Mouse (Mus musculus) heart, embryonic 14.5 days (tissue): ENCODE data around the gene Ptges2. TPM values are rescaled to one million over a fixed set of nuclear protein-coding genes. Genes with fewer than 3 reads are reported as not detected.

Experiments used
- ATAC-seq: fragments of 200-750 bp; cut with Nextera tagmentation; 2 replicates; pipeline ENCODE4 v1.8.0; 2017; ENCODE audit warnings: low read depth, moderate TSS enrichment; ENCODE audit not compliant: insufficient number of reproducible peaks, insufficient read depth, low FRiP score
- H3K27ac ChIP-seq, 2 experiments: fragments of 200-500 bp in 1 of 2; fragments of 300-500 bp in 1 of 2; sonication (generic) in 1 of 2; replicated peaks in 1 of 2; 2 replicates each; pipeline ENCODE4 v1.5.1; 2012 to 2014; ENCODE audit warnings: low read depth in 2 of 2, low read length in 2 of 2, control low read depth in 1 of 2, mild to moderate bottlenecking in 1 of 2, mixed read lengths in 1 of 2; ENCODE audit not compliant: control insufficient read depth in 1 of 2, insufficient read depth in 1 of 2
- H3K27me3 ChIP-seq: fragments of 300-500 bp; sonication (generic); 2 replicates; pipeline ENCODE4 v1.6.1; 2014; ENCODE audit warnings: mild to moderate bottlenecking, low read length, control low read depth; ENCODE audit not compliant: control insufficient read depth, insufficient read depth
- H3K36me3 ChIP-seq: fragments of 300-500 bp; sonication (generic); 2 replicates; pipeline ENCODE4 v1.6.1; 2014; ENCODE audit warnings: mild to moderate bottlenecking, control low read depth, low read length, mixed read lengths; ENCODE audit not compliant: control insufficient read depth, insufficient read depth
- H3K4me1 ChIP-seq, 2 experiments: fragments of 200-500 bp in 1 of 2; fragments of 300-500 bp in 1 of 2; sonication (generic) in 1 of 2; 2 replicates each; pipeline ENCODE4 v1.6.1; 2012 to 2014; ENCODE audit warnings: low read length in 2 of 2, control low read depth in 1 of 2, mixed read lengths in 1 of 2; ENCODE audit not compliant: control insufficient read depth in 2 of 2, insufficient read depth in 2 of 2
- H3K4me2 ChIP-seq: fragments of 300-500 bp; sonication (generic); 2 replicates; pipeline ENCODE4 v1.6.1; 2014; ENCODE audit warnings: mild to moderate bottlenecking, low read length
- H3K4me3 ChIP-seq, 2 experiments: fragments of 200-500 bp in 1 of 2; fragments of 300-500 bp in 1 of 2; sonication (generic) in 1 of 2; 2 replicates each; pipeline ENCODE4 v1.5.1; 2012 to 2014; ENCODE audit warnings: low read length in 2 of 2, mild to moderate bottlenecking in 2 of 2, control low read depth in 1 of 2, low read depth in 1 of 2, moderate library complexity in 1 of 2; ENCODE audit not compliant: control insufficient read depth in 1 of 2, insufficient read depth in 1 of 2
- H3K9ac ChIP-seq: fragments of 300-500 bp; sonication (generic); 2 replicates; pipeline ENCODE4 v1.6.1; 2014; ENCODE audit warnings: mild to moderate bottlenecking, low read length
- H3K9me3 ChIP-seq: fragments of 300-500 bp; sonication (generic); 2 replicates; pipeline ENCODE4 v1.6.1; 2016; ENCODE audit warnings: low read length, control low read depth; ENCODE audit not compliant: control insufficient read depth
- WGBS: fragments of 180-500 bp; shearing (Covaris S2); extraction: QIAGEN DNeasy Blood & Tissue Kit; methylation state at CpG from one replicate; pipeline ENCODE4 v1.1.7; 2014; 5-methylcytosine and 5-hydroxymethylcytosine counted together
- polyA plus RNA-seq: library from polyadenylated mRNA; unstranded; fragments of >200 nt; fragmentation: Nextera tagmentation; extraction: Ambion mirVana; gene quantifications from 2 replicates; pipeline ENCODE4 v1.2.1, GENCODE M21; 2014

Ptges2 gene
- polyA plus RNA-seq, 1 experiment from 2014 or later, result 43.7 TPM

DNA sequence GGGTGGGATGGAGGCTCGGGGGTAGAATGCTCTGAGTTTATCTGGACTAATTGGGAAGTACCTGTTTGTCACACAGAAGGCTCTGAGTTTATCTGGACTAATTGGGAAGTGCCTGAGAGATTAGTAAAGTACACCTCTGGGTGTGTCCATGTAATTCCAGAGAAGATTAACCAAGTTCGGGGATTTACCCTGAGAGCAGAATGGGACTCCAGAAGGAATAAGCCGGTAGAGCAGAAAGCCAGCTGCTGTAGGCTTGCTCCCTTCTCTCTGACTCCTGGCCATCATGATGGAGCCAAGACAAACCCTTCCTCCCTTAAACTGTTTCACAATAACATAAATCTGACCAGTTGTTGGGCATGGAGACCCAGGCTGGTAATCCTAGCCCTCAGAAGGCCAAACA, 29.1 kb downstream of the Ptges2 start:
- WGBS, result 39% methylated on average over 3 of the region's 3 CpGs
- no peaks in the 10 kb centered on the region for H3K9me3 ChIP-seq

GRCm38 (mm10) chr2:32425568-32425967, 29.9 kb downstream of the Ptges2 start:
- Histone ChIP-seq H3K4me3 (no peak overlapping the region), H3K27ac (no peak overlapping the region), H3K4me2 (no peak overlapping the region), H3K4me1 (peaks cover 32 to 52% of the 10 kb centered on the region in 2 experiments), H3K9me3 (no peaks in the 10 kb centered on the region), H3K9ac (no peak overlapping the region), H3K27me3 (no peaks in the 10 kb centered on the region), H3K36me3 (peaks cover 5% of the 10 kb centered on the region)
- WGBS, result 51% methylated on average over 5 of the region's 5 CpGs
- ATAC-seq, result no peak

More for the DNA sequence above, 29.1 kb downstream of the Ptges2 start:
- H3K4me1 ChIP-seq, result peaks cover 27 to 48% of the 10 kb centered on the region in 2 experiments
- H3K27ac ChIP-seq, result peak overlapping the region; percentile 72 to 89
- H3K4me2 ChIP-seq, result no peak overlapping the region
- H3K36me3 ChIP-seq, result peaks cover 13% of the 10 kb centered on the region
- no peak overlapping the region for H3K9ac ChIP-seq
- no peak for ATAC-seq
- no peak overlapping the region for H3K4me3 ChIP-seq
- no peaks in the 10 kb centered on the region for H3K27me3 ChIP-seq

- Histone ChIP-seq H3K27me3 (no peaks in the 10 kb centered on the region), H3K4me3 (no peak overlapping the region), H3K36me3 (no peaks in the 10 kb centered on the region), H3K9me3 (no peaks in the 10 kb centered on the region), H3K27ac (no peak overlapping the region), H3K4me2 (no peak overlapping the region), H3K9ac (no peak overlapping the region), H3K4me1 (peaks cover 34 to 55% of the 10 kb centered on the region in 2 experiments)
- ATAC-seq, result no peak
- 88% methylated on average over 1 of the region's 1 CpGs for WGBS
These were observed 30.4 kb downstream of the Ptges2 start for GRCm38 (mm10) chr2:32426141-32426540.

GRCm38 (mm10) chr2:32427720-32428119, 32.0 kb downstream of the Ptges2 start:
- no peaks in the 10 kb centered on the region for H3K36me3 ChIP-seq
- no peak overlapping the region for H3K9ac ChIP-seq
- no peak overlapping the region for H3K27ac ChIP-seq
- no peaks in the 10 kb centered on the region for H3K27me3 ChIP-seq
- peaks cover 33 to 47% of the 10 kb centered on the region in 2 experiments for H3K4me1 ChIP-seq
- H3K4me3 ChIP-seq, result no peak overlapping the region
- H3K4me2 ChIP-seq, result no peak overlapping the region
- ATAC-seq, result no peak
- WGBS, result 82% methylated on average over 5 of the region's 5 CpGs
- H3K9me3 ChIP-seq, result no peaks in the 10 kb centered on the region

DNA sequence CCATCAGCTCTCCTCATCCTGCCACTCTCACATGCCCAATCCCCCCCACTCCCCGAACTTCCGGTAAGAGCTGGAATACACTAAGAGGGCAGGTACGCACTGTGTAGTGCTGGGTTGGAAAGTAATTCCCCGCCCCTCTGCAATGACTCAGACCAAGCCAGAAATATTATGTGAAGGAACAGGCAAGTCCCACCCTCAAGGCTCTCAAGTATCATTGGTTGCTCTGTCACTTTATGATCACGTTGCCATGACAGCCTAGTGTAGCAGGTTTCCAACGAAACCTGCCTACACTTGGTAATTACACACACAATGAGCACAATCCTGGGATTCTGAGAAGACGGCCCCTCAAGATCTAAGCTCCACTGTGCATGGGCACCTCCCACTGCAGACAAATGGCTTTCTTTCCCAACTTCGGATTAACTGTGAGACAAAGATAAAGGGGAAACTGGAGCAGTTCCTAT, 32.6 kb downstream of the Ptges2 start:
- Histone ChIP-seq H3K9me3 (no peaks in the 10 kb centered on the region), H3K9ac (no peak overlapping the region; the same call in 1 of the 2 replicates), H3K4me3 (no peak overlapping the region), H3K36me3 (no peaks in the 10 kb centered on the region), H3K4me2 (no peak overlapping the region), H3K27me3 (no peaks in the 10 kb centered on the region), H3K4me1 (peaks cover 30 to 41% of the 10 kb centered on the region in 2 experiments), H3K27ac (no peak overlapping the region)
- 60% methylated on average over 8 of the region's 8 CpGs for WGBS
- no peak for ATAC-seq

DNA sequence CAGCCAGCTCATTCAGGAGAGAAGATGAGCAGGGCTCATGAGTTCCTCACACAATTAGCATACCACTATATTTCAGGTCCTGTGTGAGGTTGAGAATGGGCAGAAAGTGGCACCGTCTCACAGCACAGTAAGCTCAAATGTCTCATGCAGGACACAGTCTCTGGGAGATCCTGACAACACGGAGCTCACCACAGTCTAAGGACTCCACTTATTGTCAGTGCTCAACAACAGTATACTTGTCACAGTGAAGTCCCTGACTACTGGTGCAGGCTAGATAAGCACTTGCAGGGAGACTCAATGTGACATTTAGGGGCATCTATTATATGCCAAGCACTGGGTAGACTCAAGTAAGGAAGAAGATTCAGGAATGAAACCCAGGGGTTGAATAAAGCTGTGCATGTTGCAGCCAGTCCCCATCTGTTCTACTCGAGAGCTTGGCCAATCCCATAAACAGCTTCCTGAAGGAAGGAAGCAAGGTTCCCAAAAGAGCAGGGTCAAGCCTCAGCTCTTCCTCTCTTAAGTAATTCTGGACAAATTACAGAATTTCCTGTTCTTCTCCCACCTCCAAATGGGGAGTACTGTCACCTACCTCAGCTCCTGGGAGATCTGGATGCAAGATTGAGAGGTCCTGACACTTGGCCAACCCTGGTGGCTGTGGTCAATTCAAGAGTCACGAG, 33.7 kb downstream of the Ptges2 start:
- WGBS, result 73% methylated on average over 4 of the region's 4 CpGs
- Histone ChIP-seq H3K36me3 (no peaks in the 10 kb centered on the region), H3K4me3 (no peak overlapping the region), H3K27ac (no peak overlapping the region), H3K9ac (no peak overlapping the region), H3K9me3 (no peaks in the 10 kb centered on the region), H3K4me2 (no peak overlapping the region), H3K27me3 (no peaks in the 10 kb centered on the region), H3K4me1 (peaks cover 26 to 32% of the 10 kb centered on the region in 2 experiments)
- ATAC-seq, result no peak

GRCm38 (mm10) chr2:32430701-32431676, 35.3 kb downstream of the Ptges2 start:
- peak overlapping the region; percentile 40 to 41 for H3K4me3 ChIP-seq
- H3K4me2 ChIP-seq, result peak overlapping the region; percentile 65
- H3K36me3 ChIP-seq, result no peaks in the 10 kb centered on the region
- peak; percentile 82 for ATAC-seq
- H3K4me1 ChIP-seq, result peaks cover 20 to 21% of the 10 kb centered on the region in 2 experiments
- H3K9me3 ChIP-seq, result no peaks in the 10 kb centered on the region
- peak overlapping the region; percentile 52 to 65 for H3K27ac ChIP-seq
- 7% methylated on average over 18 of the region's 18 CpGs for WGBS
- peak overlapping the region; percentile 69 for H3K9ac ChIP-seq
- no peaks in the 10 kb centered on the region for H3K27me3 ChIP-seq
